Mouse (Mus musculus) retina, embryonic 14.5 days (tissue): ENCODE measurements around the gene Siglecg.
"Not testable (repeated sequence)": the region's sequence is repeated elsewhere in the genome, so short reads cannot be mapped to it uniquely, and the experiment has no call there.

Source experiments
- DNase-seq: peaks from one replicate; pipeline ENCODE4 v3.0.0-alpha.2; 2015; ENCODE audit warnings: low spot score

The Siglecg gene

DNA sequence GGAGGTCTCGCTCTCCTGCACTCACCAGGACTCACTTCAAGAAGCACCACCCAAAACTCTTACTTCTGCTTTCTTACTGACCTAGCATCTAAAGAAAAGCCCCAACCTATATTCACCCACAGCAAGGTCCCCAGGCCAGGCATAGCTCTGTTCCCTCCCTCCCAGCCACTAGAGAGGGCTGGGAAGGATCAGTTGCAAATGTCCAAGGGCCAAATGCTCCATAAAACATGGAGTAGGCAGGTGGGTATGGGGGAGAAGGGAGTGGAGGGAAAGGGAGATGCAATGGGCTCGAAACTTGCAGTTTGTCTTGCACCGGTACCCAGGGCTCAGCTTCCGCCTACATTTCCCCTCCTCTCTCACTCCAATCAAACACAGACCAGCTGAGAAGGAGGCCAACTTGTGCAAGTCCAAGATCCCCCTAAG is at the start of gene Siglecg:
Gene Siglecg, plus strand, starts transcription at position 74 of the 423 bp plus-strand sequence.
- DNase-seq = no peak

GRCm38 (mm10) chr7:43358556-43358955 is 49.4 kb upstream of the Siglecg start:
- no peak for DNase-seq

- DNase-seq = no peak
Measured at GRCm38 (mm10) chr7:43361442-43361841, 46.6 kb upstream of the Siglecg start.

- no peak for DNase-seq
Measured at GRCm38 (mm10) chr7:43362021-43362420, 46.0 kb upstream of the Siglecg start.

DNA sequence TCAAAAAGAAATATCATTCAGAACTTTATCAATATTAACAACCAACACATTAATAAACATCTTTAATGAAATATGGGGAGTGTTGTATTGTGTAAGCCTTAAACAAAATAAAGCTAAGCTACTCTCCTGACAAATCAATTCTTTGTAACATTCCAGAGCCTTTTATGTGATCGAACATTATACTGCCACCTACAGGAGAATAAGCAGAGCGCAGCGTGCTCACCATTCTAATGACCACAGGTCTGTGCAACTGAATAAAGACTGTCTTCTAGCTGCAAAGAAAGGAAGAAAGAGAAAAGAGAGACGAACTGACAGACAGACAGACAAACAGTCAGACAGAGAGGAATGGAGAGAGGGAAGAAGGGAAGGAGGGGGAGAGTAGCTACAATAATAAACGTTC is 29.8 kb upstream of the Siglecg start:
- peak; percentile 80 for DNase-seq

DNA sequence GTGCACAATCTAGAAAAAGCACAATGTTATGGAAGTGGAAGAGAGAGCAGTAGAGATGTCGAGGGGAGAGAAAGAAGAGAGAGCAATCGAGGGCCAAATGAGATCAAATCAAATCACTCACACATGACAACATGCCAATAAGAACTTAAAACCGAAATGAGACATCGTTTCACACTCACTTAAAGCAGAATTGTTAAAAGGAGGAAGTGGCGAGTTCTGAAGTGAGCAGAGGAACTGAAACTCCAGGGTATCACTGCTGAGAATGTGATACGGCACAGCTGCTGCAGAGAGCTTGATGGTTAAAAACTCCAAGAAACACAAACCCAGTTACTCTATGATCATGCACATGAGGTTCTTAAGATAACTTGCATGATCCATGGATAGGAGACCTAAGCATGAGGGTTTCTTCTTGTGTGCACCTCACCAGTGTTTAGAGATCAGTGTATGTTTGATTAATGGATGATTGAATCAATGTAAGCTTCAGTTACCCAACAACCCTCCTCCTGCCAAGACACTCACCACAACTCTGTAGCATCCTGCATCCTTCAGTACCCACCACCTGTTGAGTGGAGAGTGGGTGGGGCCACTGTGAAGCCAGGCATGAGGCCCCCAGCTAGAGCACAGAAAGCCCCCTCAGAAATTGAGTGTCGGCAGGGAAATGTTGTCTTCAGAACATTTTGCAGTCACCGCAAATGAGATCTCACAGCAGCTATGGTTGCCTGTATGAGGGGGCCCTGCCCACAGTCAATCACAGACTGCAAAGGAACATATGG is 15.5 kb upstream of the Siglecg start:
- no peak for DNase-seq

DNA sequence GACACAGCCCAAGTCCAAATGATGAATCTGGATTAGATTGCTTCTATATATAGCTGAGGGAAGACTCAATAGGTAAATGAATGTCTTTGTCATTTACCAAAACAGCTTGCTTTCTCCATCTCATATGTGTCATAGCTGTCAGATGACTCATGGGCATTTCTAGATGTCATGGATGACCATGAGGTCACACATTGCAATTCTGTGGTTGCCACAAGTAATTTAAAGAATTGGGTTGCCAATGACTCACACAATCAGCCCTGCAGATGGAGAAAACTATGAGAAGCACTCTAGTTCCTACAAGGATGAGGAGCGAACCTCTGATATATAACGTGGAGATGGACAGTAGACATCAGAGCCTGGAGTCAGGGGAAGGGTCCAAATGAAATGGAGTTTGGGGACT is 8.5 kb upstream of the Siglecg start:
- no peak for DNase-seq

GRCm38 (mm10) chr7:43402718-43403117 is 5.3 kb upstream of the Siglecg start:
- no peak for DNase-seq

- DNase-seq = no peak
Measured at GRCm38 (mm10) chr7:43407573-43407972, 431 bp upstream of the Siglecg start.

DNA sequence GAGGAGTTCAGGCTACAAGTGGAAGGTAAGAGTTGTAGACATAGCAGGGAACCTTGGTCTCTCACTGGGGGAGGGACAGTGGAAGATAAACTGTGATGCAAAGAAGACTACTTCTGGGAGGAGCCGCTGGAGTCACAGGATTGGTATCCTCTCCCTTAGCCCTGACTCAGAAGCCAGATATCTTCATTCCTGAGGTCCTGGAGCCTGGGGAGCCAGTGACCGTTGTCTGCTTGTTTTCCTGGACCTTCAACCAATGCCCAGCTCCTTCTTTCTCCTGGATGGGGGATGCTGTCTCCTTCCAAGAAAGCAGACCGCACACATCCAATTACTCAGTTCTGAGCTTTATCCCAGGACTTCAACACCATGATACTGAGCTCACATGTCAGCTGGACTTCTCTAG is 1.1 kb downstream of the Siglecg start:
- no peak for DNase-seq

GRCm38 (mm10) chr7:43411724-43412123 is 3.7 kb downstream of the Siglecg start:
- DNase-seq = not testable (repeated sequence)

GRCm38 (mm10) chr7:43417298-43417697 is 9.3 kb downstream of the Siglecg start:
- peak; percentile 9 for DNase-seq

GRCm38 (mm10) chr7:43422995-43423617 is 15.1 kb downstream of the Siglecg start:
- peak; percentile 92 for DNase-seq

DNA sequence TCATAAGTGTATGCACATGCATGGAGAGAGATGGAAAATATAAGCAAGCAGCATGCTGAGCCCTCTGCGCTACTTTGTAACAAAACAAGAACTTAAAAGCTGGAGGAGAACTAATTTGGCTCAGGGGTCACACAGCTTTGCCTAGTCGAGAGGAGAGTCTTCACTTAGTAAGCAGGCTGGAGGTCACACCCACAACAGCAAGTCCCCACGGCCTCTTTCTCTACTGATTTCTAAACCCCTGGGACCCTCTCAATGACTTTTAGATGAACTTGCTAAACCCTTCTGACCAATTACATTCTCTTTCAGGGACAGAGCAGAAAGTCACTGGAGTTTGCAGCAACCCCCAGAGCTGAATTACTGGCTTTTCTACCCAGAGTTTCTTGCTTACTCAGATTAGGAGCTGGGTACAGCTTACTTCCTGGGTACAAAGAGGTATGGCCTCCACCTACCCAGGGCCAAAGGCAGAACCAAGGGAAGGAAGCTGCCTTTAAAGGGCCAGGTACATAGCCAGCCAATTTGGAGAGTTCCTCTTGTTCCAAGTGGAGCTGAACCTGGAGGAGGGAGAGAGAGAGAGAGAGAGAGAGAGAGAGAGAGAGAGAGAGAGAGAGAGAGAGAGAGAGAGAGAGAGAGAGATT is 16.1 kb downstream of the Siglecg start:
- no peak for DNase-seq

GRCm38 (mm10) chr7:43427406-43427805 is 19.4 kb downstream of the Siglecg start, which contains the start of gene Lim2:
Gene Lim2 (plus strand): TSS chr7:43427670.
- DNase-seq = no peak

GRCm38 (mm10) chr7:43429500-43429899 is 21.5 kb downstream of the Siglecg start:
- DNase-seq = no peak

DNA sequence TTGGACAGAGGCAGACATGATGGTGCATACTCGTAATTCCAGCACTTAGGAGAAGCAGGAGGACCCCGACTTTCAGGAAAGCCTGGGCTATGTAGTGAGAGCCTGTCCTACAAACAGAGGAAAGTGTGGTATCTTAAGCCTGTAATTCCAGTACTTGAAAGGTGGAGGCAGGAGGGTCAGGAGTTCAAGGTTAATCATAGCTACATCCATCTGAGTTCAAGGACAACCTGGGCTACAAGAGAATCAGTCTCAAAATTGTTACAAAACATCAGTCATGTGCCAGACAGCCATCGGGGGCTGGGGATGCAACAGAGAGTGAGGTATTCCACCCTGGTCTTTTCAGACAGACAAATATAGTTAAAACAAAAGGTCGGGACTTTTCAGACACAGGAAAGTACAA is 24.9 kb downstream of the Siglecg start:
- DNase-seq = no peak

GRCm38 (mm10) chr7:43434676-43435075 is 26.7 kb downstream of the Siglecg start:
- DNase-seq = no peak

DNA sequence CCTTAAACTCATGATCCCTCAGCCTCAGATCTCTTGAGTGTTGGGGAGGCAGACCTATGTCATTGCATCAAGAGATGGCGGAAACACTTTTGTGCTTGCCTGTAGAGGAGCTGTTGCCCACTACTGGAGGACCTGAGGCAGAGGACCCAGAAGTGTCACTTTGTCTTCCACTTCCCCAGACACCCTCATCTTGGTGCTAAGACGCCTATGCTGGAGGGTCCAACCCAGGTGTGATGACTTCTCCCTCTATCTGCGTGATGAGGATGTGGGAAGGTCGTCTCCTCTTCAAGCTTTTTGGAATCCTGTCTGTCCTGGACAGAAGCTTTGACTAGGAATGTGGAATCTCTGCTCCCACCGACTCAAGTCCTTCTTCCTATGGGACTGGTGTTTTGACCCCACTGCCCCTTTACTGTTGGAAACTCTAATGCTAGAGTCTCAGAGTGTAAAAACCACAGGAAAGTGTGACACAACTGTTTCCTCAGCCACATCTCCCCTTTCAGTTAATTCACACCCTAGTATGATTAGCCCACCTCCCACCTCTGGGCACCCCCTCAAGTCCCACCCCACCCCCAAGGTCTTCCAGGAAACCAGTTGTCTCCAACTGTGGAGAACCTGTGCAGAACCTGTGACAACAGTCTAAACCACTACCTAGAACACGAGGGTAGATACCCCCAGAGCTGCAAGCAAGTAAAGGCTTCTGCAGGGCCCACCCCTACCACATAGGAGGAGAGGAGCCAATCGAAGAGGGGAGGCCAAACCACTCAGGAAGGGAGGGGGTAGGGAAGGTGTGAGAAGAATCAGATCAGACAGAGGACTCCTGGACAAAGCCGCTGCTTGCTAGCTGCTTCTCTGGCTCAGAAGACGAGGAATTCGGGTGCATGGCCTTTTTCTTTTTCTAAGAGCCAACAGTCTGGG is 28.6 kb downstream of the Siglecg start, which contains the start of gene Nkg7:
Gene Nkg7, plus strand, starts transcription at position 733 of the 915 bp plus-strand sequence.
- DNase-seq = no peak

DNA sequence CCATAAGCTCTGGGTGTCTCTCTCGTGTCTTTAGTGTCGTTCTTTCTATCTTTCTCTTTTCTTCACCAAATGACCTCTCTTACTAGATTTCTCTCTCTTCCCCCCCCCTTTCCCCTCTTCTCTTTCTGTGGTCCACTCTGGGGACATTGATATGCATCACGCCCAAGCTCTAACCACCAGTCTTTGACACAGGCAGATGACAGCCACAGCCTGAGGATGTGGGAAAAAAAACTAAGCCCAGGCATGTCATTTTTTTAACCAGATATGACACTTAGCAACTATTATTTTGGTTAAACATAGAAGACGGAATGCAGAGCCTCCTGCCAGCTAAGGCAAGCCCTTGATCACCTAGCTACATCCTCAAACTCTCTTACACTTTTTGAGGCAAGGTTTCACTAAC is 30.6 kb downstream of the Siglecg start:
- no peak for DNase-seq

DNA sequence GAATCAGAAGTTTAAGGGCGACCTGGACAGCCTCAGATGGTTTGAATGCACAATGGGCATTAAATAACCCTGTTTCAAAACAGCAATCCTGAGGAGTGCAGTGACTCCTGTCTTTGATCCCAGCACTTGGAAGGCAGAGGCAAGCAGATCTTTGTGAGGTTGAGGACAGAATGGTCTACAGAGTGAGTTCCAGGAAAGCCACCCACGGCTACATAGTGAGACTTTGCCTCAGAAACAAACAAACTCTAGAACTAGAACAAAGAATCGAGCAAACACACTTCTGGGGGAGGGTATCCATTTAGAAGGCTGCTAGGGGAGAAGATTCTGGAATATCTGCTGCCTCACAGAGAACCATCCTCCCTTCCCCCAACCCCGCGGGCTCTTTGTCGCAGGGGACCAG is 32.5 kb downstream of the Siglecg start, which contains the start of gene Cldnd2:
Gene Cldnd2, plus strand, starts transcription at position 301 of the 400 bp plus-strand sequence.
- DNase-seq = no peak

GRCm38 (mm10) chr7:43441071-43441470 is 33.1 kb downstream of the Siglecg start:
- DNase-seq = no peak
